Mouse (Mus musculus) thymus, adult 2 months (tissue): ENCODE results near the gene Zswim8.

ENCODE experiments used
- CTCF ChIP-seq: fragments of 200-500 bp; IDR thresholded peaks from 2 replicates; pipeline ENCODE4 v1.5.1; 2012; ENCODE audit warnings: mild to moderate bottlenecking, control low read depth, low read length, moderate library complexity, borderline replicate concordance; ENCODE audit not compliant: control insufficient read depth, poor library complexity, insufficient read depth; ENCODE audit errors: extremely low read depth
- POLR2A ChIP-seq: fragments of 200-500 bp; IDR thresholded peaks from 2 replicates; pipeline ENCODE4 v1.6.1; 2012; ENCODE audit warnings: mild to moderate bottlenecking, low read length, control low read depth, moderate library complexity; ENCODE audit not compliant: control insufficient read depth, poor library complexity, insufficient read depth; ENCODE audit errors: extremely low read depth

DNA sequence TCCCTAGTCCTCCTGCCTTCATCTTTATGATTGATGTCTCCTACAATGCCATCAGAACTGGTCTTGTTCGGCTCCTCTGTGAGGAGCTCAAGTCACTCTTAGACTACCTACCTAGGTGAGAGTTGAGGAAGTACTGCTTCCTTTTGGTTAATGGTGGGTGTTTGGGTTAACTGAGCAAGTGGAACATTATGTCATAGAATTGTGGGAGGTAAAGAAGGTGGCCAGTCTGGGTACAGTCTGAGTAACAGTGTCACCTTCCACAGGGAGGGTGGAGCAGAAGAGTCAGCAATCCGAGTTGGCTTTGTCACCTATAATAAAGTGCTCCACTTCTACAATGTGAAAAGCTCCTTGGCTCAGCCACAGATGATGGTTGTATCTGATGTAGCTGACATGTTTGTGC lies 18.3 kb upstream of the Zswim8 start:
- TF ChIP-seq CTCF: no peak
- TF ChIP-seq POLR2A: no peak
